Mouse (Mus musculus): ENCODE measurements around the gene Rgs10.
A peak's percentile ranks its signal among the peaks of the same experiment; 100 is the strongest.

DNA sequence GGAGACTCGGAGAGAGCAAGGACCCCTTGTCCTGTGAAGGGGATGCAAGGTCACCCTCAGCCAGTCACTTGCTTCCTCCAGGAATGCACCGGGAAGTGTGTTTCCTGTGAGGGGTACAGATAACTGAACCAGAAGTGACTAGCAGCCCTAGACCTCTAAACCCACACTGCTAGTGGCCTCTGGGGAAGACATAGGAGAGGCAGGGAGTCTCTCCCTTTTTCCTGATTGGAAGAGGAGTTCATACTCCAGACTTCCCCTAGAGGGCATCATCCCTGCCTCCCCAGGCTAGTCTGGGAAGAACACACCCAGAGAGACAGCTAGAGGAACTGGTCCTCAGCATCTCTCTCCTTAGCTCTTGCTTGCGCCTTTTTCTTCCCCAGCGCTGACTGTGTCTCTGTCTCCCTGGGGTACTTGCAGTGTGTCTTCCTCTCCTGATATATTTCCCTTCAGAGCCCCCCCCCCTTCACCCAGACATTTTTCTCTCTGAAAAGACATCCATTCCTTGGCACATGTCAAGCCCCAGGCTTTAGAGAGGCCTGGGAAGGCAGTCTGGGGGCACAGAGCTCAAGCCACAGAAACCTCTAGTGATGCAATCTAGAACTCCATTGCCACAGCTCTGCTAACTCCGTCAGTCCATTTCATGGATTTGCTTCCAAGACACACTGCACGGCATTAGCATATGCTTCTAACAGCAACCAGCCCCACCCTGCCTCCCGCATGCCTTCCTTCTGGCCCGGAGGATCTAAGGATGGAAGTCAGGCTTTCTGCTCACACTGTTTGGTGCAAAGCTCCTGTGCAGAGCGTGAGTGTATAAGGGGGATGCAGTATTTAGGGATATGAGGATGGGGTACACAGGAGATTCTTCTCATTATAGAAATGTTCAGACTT, 61.4 kb downstream of the Rgs10 start:
- TF ChIP-seq CTCF (IDR thresholded peaks at IDR 0.05; ENCODE audit: insufficient read depth, low read length) (peak; percentile 71), POLR2A (IDR thresholded peaks at IDR 0.05; ENCODE audit: borderline replicate concordance, extremely low read depth, low read depth, low read length) (no peak)
